Mouse (Mus musculus) cortical plate, adult 2 months (tissue): ENCODE results near the gene Nmrk2. TPM values are rescaled to one million over a fixed set of nuclear protein-coding genes. Genes with fewer than 3 reads are reported as not detected.
A peak's percentile ranks its signal among the peaks of the same experiment; 100 is the strongest.

Experiments
- H3K27ac ChIP-seq: fragments of 200-500 bp; 2 replicates; pipeline ENCODE4 v1.5.1; 2012; ENCODE audit warnings: low read length, control low read depth, inconsistent platforms; ENCODE audit not compliant: insufficient read depth
- H3K4me1 ChIP-seq: fragments of 200-500 bp; 2 replicates; pipeline ENCODE4 v1.6.1; 2011; ENCODE audit warnings: low read length; ENCODE audit not compliant: control insufficient read depth, insufficient read depth
- H3K4me3 ChIP-seq: fragments of 200-500 bp; 2 replicates; pipeline ENCODE4 v1.5.1; 2011; ENCODE audit warnings: mild to moderate bottlenecking, low read length, control low read depth; ENCODE audit not compliant: insufficient read depth
- CTCF ChIP-seq: fragments of 200-500 bp; IDR thresholded peaks from 2 replicates; pipeline ENCODE4 v1.5.1; 2011; ENCODE audit warnings: mild to moderate bottlenecking, control low read depth, low read length; ENCODE audit not compliant: insufficient read depth; ENCODE audit errors: extremely low read depth
- POLR2A ChIP-seq: fragments of 200-500 bp; IDR thresholded peaks from 2 replicates; pipeline ENCODE4 v1.6.1; 2011; ENCODE audit warnings: mild to moderate bottlenecking, low read length, control low read depth; ENCODE audit not compliant: insufficient read depth; ENCODE audit errors: extremely low read depth
- polyA plus RNA-seq: library from polyadenylated mRNA; depleted of rRNA; stranded (reverse); fragments of >200 nt; gene quantifications from 2 replicates; pipeline ENCODE4 v1.2.3, GENCODE M21; 2012

Gene Nmrk2
- polyA plus RNA-seq, 1 experiment, result 0.13 TPM

- 0 out of 2 replicates have a peak, but pooled peaks cover 2% of the 10 kb centered on the region for H3K4me1 ChIP-seq
- no peak overlapping the region for H3K27ac ChIP-seq
- no peak overlapping the region for H3K4me3 ChIP-seq
- TF ChIP-seq CTCF, result no peak
- no peak for TF ChIP-seq POLR2A
Measured at GRCm38 (mm10) chr10:81197305-81197704, 4.5 kb downstream of the Nmrk2 start.

GRCm38 (mm10) chr10:81196470-81197065, 5.3 kb downstream of the Nmrk2 start:
- H3K4me1 ChIP-seq, result 0 out of 2 replicates have a peak, but pooled peaks cover 2% of the 10 kb centered on the region
- TF ChIP-seq POLR2A (no peak), CTCF (no peak)
- no peak overlapping the region for H3K4me3 ChIP-seq
- H3K27ac ChIP-seq, result no peak overlapping the region

- H3K4me3 ChIP-seq, result no peak overlapping the region
- TF ChIP-seq CTCF (no peak), POLR2A (no peak)
- no peak overlapping the region for H3K27ac ChIP-seq
- H3K4me1 ChIP-seq, result 0 out of 2 replicates have a peak, but pooled peaks cover 2% of the 10 kb centered on the region
Measured at GRCm38 (mm10) chr10:81195300-81195699, 6.6 kb downstream of the Nmrk2 start.

GRCm38 (mm10) chr10:81193991-81194774, 7.7 kb downstream of the Nmrk2 start:
- Histone ChIP-seq H3K4me3 (no peak overlapping the region), H3K27ac (no peak overlapping the region), H3K4me1 (0 out of 2 replicates have a peak, but pooled peaks cover 2% of the 10 kb centered on the region)
- no peak for TF ChIP-seq CTCF
- no peak for TF ChIP-seq POLR2A

GRCm38 (mm10) chr10:81192968-81193501, 8.8 kb downstream of the Nmrk2 start:
- Histone ChIP-seq H3K27ac (peak overlapping the region; percentile 97), H3K4me3 (peak overlapping the region; percentile 50), H3K4me1 (0 out of 2 replicates have a peak, but pooled peaks cover 2% of the 10 kb centered on the region)
- TF ChIP-seq POLR2A, result no peak
- TF ChIP-seq CTCF, result no peak

GRCm38 (mm10) chr10:81192270-81192967, 9.4 kb downstream of the Nmrk2 start:
- H3K4me1 ChIP-seq, result 0 out of 2 replicates have a peak, but pooled peaks cover 2% of the 10 kb centered on the region
- TF ChIP-seq POLR2A, result peak; percentile 72
- no peak for TF ChIP-seq CTCF
- peak overlapping the region; percentile 97 for H3K27ac ChIP-seq
- peak overlapping the region; percentile 50 for H3K4me3 ChIP-seq

- TF ChIP-seq CTCF (no peak), POLR2A (no peak)
- Histone ChIP-seq H3K4me3 (no peak overlapping the region; the same call in 1 of the 2 replicates), H3K27ac (peak overlapping the region; percentile 97), H3K4me1 (0 out of 2 replicates have a peak, but pooled peaks cover 2% of the 10 kb centered on the region)
Measured at GRCm38 (mm10) chr10:81191342-81191982, 10.4 kb downstream of the Nmrk2 start.

GRCm38 (mm10) chr10:81190912-81191321, 10.9 kb downstream of the Nmrk2 start:
- Histone ChIP-seq H3K27ac (no peak overlapping the region), H3K4me1 (0 out of 2 replicates have a peak, but pooled peaks cover 2% of the 10 kb centered on the region), H3K4me3 (no peak overlapping the region)
- TF ChIP-seq CTCF (0 out of 2 replicates have a peak, but pooled peaks have one; percentile 10), POLR2A (no peak)

- H3K27ac ChIP-seq, result no peak overlapping the region
- 0 out of 2 replicates have a peak, but pooled peaks have one; percentile 20 for TF ChIP-seq CTCF
- no peak for TF ChIP-seq POLR2A
- 0 out of 2 replicates have a peak, but pooled peaks cover 2% of the 10 kb centered on the region for H3K4me1 ChIP-seq
- H3K4me3 ChIP-seq, result no peak overlapping the region
Measured at GRCm38 (mm10) chr10:81190236-81190911, 11.5 kb downstream of the Nmrk2 start.
